Mouse (Mus musculus) left cerebral cortex, adult 2 months (tissue): ENCODE data around the gene Filip1l. TPM values are rescaled to one million over a fixed set of nuclear protein-coding genes. Genes with fewer than 3 reads are reported as not detected.

ENCODE experiments used
- DNase-seq, 2 experiments: peaks; one replicate each; pipeline ENCODE4 v3.0.0; 2021 to 2022; ENCODE audit warnings: low spot score in 2 of 2, mixed read lengths in 1 of 2; ENCODE audit errors: extremely low spot score in 1 of 2
- H3K27ac ChIP-seq: fragments of 200-600 bp; 2 replicates; pipeline ENCODE4 v1.8.1; 2022
- H3K4me3 ChIP-seq: fragments of 200-600 bp; 2 replicates; pipeline ENCODE4 v1.8.1; 2022
- CTCF ChIP-seq: fragments of 200-600 bp; IDR thresholded peaks from 2 replicates; pipeline ENCODE4 v1.8.1; 2022; ENCODE audit warnings: antibody characterized with exemption, mild to moderate bottlenecking, moderate library complexity
- intact Hi-C: fragments of 180-260 bp; cut with DNase I; formaldehyde crosslinking; loops from one replicate; pipeline ENCODE4 v1.15.1; 2025
- total RNA-seq, 2 experiments: library from RNA; stranded (reverse); gene quantifications; 2 replicates each; pipeline ENCODE4 v1.2.3; 2021

Gene Filip1l
- total RNA-seq, 2 experiments from 2014 or later, result 3.0 to 3.7 TPM

DNA sequence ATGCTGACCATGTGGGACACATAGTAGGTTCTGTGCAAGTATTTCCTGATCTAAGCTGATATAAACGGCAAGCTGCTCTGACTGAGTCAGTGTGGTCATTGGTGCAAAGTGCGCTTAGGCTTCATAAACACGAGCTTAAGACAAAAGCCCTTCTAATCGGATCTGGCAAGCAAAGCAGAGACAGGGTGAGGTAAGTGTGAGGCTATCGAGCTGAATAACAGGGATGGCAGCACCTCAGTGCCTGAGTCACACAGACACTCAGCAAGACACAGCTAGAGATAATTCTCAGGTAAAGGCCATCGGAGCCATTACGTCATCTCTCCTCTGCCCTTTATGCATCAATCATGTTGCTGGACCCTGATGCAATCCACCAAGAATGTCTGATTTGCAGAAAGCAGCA, 100.1 kb downstream of the Filip1l start:
- intact Hi-C loops, result no loop called here
- Histone ChIP-seq H3K4me3 (no peak overlapping the region), H3K27ac (no peak overlapping the region)
- TF ChIP-seq CTCF, result no peak
- no peak for DNase-seq

DNA sequence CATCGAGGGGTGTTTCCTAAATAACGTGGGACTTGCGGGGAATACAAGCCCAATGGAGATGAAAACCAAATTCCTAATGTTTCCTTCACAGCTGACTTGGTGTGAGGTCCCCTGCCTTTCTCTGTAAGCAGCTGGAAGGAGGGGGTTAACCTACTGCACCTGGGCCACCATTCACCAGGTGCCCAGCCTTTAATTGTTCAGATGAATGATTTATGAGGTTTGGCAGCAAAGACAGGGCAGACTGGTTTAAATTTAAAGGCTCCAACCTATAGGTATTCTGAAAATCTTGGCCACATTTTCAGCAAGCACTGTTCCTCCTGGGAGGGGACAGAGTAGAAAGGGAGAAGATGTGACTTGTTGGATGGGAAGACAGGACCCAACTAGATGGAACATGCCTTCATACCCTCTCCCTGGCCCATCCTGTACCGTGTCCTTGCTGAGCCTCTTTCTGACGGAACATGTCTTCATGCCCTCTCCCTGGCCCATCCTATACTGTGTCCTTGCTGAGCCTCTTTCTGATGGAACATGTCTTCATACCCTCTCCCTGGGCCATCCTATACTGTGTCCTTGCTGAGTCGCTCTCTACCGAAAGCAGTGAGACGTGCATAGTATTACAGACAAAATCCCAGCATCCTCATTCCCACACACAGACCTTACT, 101.3 kb downstream of the Filip1l start:
- intact Hi-C loops, result no loop called here
- no peak for DNase-seq
- Histone ChIP-seq H3K4me3 (no peak overlapping the region), H3K27ac (no peak overlapping the region)
- TF ChIP-seq CTCF, result no peak

DNA sequence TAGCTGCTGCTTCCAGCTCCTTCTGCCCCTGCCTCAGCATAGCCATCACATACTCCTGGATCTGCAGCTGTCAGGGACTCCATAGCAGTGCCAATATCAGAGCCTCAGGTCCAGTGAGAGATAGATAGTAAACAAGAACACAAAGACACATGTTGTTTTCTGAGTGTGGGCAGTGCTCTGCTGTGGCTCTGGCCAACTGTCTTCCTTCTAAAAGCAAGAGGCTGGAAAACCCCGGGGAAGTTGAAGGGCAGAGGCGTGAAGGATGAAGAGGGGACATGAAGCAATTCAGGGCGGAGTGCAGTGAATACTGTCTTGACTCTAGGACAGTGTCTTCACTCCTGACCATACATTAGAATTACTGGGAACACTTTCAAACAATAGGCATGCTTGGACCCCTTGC, 102.7 kb downstream of the Filip1l start:
- Histone ChIP-seq H3K4me3 (no peak overlapping the region), H3K27ac (no peak overlapping the region)
- no peak for DNase-seq
- intact Hi-C loops, result no loop called here
- no peak for TF ChIP-seq CTCF

DNA sequence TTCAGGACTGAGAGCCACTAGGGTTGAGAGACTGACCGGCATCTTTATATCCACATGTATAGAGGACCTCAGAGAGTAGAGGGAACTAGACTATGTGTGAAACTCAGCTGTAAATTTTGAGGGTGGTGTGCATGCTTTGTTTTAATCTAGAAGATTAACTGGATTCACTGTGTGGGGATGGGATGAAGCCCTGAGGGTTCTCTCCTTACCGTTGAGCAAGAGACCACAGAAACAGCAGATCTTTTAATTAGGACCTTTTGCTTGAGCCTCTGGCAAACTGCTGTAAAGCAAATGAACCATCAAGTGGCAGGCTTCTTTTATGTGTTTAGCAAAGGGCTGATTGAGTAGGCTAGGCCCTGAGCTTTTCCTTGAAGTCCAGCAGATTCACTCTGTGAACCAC, 103.1 kb downstream of the Filip1l start:
- no peak overlapping the region for H3K27ac ChIP-seq
- DNase-seq, result no peak
- no peak overlapping the region for H3K4me3 ChIP-seq
- intact Hi-C loops, result no loop called here
- no peak for TF ChIP-seq CTCF

DNA sequence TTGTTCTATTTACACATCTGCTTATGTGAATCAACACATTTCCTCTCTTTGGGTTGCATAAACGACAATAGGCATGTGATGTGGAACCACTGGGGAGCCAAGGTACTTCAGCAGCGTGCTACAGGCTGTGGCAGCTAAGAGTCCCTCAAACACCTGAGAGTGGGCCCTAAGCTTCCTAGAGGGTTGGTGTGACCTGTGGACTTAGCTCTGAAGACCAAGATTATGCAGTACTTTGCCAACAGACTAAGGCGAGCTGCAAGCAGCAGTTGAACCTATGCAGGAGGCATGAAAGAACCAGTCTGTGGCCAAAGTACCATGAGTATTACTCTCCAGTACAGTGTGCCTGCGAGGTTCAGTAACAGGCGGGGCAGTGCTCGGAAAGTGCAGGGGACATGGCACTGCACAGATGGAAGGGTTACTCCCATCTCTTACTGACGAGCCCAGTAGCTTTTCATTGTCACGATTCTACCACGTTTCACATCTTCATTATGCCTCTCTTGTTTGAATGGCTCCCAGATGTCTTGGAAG, 112.6 kb downstream of the Filip1l start:
- DNase-seq, result no peak
- intact Hi-C loops, result no loop called here
- H3K27ac ChIP-seq, result no peak overlapping the region
- H3K4me3 ChIP-seq, result no peak overlapping the region
- TF ChIP-seq CTCF, result no peak

DNA sequence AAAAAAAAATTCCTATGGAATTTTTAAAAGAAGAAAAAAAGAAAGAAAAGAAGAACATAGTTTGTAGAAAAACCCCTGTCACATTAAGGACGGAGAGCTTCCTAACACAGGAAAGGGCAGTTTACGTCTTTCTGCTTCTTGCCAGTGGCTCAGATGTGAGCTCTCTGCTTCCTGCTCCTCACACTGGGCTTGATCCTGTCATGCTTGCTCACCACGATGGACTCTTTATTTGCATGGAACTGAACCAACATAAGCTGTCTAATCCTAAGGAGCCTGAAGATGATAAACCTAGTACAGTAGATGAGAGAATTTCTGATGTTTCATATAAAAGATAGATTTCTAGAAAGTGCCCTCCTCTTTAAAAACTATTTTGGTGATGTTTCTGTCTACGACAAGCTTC, 116.4 kb downstream of the Filip1l start:
- no peak for TF ChIP-seq CTCF
- intact Hi-C loops, result no loop called here
- no peak for DNase-seq
- Histone ChIP-seq H3K4me3 (no peak overlapping the region), H3K27ac (no peak overlapping the region)

DNA sequence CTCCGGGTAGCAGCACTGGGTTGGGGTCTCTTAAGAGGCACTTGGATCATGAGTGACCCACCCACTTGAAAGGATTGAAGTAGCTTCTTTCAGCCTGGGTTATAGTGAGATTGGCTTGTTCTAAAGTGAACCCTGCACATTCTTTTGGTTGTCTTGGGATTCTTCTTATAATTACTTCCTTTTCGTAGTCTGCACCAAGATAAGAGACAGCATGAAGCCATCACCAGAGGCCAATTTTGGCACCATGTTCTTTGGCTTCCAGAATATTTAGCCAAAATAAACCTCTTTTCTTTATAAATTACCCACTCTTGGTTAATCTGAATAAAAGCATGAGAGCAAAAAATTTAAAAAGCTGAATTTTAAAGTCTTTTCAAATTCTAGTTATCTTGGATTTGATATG, 117.0 kb downstream of the Filip1l start:
- intact Hi-C loops, result no loop called here
- Histone ChIP-seq H3K27ac (no peak overlapping the region), H3K4me3 (no peak overlapping the region)
- no peak for DNase-seq
- no peak for TF ChIP-seq CTCF

DNA sequence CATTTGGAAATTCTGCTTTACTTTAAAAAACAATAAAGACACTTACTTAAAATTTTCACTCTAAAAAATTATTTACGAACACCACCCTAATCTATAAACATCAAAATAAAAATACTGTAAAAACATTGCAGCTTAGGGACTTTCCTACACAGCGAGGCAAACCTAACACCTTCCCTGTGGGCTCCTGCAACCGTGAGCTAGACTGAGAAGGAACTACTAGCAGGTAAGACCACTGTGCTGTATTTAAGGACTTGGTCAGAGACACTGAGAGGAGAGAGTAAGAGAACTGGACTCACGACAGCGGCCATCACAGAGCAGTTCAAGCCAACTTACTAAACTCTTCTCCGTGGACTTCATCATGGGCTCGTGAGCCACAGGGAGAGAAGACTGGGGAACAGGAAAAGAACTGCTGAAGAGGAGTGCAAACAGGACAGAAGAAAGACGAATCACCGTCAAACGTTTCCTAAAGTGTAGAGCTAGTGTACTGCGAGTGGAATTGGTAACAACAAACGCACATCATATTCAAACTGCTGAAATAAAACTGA, 117.5 kb downstream of the Filip1l start:
- Histone ChIP-seq H3K4me3 (no peak overlapping the region), H3K27ac (no peak overlapping the region)
- no peak for DNase-seq
- no peak for TF ChIP-seq CTCF
- intact Hi-C loops, result no loop called here

DNA sequence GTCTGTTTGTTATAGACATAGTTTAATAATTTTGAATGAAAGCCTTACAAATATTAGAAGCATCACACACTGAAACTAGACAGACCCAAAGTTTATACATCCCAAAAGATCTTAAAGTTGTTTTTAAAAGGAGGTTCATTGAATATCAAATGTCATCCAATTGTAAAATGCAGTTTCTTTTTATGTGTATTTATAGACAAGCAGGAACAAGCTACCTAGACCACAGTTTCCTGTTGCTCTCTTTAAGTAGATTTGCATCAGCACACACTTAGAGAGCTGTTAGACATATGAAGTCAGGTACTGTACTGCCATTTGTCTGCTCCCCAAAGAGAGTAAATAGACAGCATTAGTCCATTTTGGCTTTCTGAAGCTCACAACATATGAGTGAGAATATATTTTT, 118.2 kb downstream of the Filip1l start:
- no peak for DNase-seq
- TF ChIP-seq CTCF, result no peak
- Histone ChIP-seq H3K27ac (no peak overlapping the region), H3K4me3 (no peak overlapping the region)
- intact Hi-C loops, result no loop called here

DNA sequence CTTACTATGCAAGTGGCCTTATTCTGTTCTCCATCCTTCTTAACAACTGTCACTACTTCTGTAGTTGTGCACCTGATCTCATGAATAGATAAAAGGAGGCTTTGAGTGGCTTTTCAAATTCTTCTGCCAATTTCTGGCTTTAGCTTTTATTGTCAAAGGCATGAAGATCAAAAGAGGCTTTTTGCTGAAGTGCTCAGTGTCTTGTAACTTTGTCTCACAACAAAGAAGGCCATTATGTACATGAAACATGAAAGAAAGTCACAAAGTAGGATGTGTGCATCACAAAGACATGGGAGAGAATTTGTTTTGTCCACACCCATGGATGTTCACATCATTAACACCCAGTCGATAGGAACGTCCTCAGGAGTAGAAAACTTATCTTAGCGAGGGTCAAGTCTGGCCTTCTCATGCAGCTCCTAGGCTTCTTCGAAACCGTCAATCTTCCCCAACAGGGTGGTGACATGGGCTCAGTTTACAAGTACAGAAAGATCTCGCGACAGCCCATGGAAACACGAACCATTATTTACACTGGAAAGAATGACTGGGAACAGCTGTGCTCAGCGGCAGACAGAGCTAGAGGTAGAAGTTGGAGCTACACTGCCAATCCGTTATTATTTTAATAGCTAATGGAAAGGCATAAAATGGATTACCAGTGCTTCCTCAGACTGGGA, 120.7 kb downstream of the Filip1l start:
- no peak overlapping the region for H3K4me3 ChIP-seq
- no peak for TF ChIP-seq CTCF
- intact Hi-C loops, result no loop called here
- H3K27ac ChIP-seq, result no peak overlapping the region
- DNase-seq, result no peak

DNA sequence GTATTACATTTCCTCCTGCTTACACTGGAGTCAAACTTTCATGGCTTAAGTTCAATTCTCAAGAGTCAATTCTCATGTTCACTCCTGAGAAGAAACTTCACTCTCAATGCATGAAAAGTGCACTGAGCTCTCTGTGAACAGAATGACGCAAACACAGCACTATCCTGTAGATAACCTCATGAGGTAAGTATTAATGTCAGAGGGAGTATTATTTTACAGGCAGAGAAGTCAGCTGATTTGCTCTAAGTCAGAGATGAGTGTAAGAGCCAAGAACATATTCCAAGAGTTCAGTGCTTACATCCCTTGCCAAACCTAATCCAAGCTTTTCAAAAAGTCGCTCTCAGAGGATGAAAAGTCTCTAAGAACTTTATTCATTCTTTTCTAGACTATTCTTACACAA, 125.6 kb downstream of the Filip1l start:
- intact Hi-C loops, result no loop called here
- no peak for DNase-seq

DNA sequence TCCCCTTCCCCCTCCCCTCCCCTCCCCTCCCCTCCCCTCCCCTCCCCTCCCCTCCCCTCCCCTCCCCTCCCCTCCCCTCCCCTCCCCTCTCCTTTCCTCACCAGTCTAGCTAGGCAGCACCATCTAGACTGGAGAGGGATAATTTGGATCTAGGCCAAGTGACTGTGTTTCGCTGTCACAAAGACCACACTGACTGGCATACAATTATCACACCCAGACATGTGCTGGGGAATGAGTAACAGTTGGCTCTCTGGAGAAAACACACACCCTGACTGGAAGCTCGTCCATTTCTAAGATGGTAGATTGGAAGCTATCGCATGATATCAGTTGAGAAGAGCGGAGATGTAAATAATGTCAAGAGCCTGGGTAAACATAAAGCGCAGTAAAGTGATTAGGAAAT, 126.9 kb downstream of the Filip1l start:
- no peak for TF ChIP-seq CTCF
- DNase-seq, result no peak
- no peak overlapping the region for H3K4me3 ChIP-seq
- intact Hi-C loops, result no loop called here
- H3K27ac ChIP-seq, result no peak overlapping the region

More for the DNA sequence above, 125.6 kb downstream of the Filip1l start:
- no peak overlapping the region for H3K27ac ChIP-seq
- TF ChIP-seq CTCF, result no peak
- no peak overlapping the region for H3K4me3 ChIP-seq
